Mouse (Mus musculus) neural tube, embryonic 13.5 days (tissue): ENCODE measurements around the gene B3gnt8. TPM values are rescaled to one million over a fixed set of nuclear protein-coding genes. Genes with fewer than 3 reads are reported as not detected.

ENCODE experiments used
- ATAC-seq: fragments of 200-750 bp; cut with Nextera tagmentation; 2 replicates; pipeline ENCODE4 v1.8.0; 2017; ENCODE audit warnings: low read depth, mild to moderate bottlenecking, moderate TSS enrichment, moderate library complexity
- H3K27ac ChIP-seq: fragments of 300-500 bp; sonication (generic); replicated peaks from 2 replicates; pipeline ENCODE4 v1.5.1; 2015; ENCODE audit warnings: moderate library complexity, mild to moderate bottlenecking, inconsistent platforms
- H3K27me3 ChIP-seq: fragments of 300-500 bp; sonication (generic); 2 replicates; pipeline ENCODE4 v1.6.1; 2015; ENCODE audit warnings: mild to moderate bottlenecking, inconsistent platforms
- H3K36me3 ChIP-seq: fragments of 300-500 bp; sonication (generic); 2 replicates; pipeline ENCODE4 v1.6.1; 2015; ENCODE audit warnings: mild to moderate bottlenecking, inconsistent platforms
- H3K4me1 ChIP-seq: fragments of 300-500 bp; sonication (generic); replicated peaks from 2 replicates; pipeline ENCODE4 v1.6.1; 2015; ENCODE audit warnings: inconsistent platforms
- H3K4me2 ChIP-seq: fragments of 300-500 bp; sonication (generic); 2 replicates; pipeline ENCODE4 v1.6.1; 2015; ENCODE audit warnings: inconsistent platforms, mild to moderate bottlenecking, moderate library complexity
- H3K4me3 ChIP-seq: fragments of 300-500 bp; sonication (generic); 2 replicates; pipeline ENCODE4 v1.5.1; 2015; ENCODE audit warnings: mild to moderate bottlenecking, inconsistent platforms
- H3K9ac ChIP-seq: fragments of 300-500 bp; sonication (generic); 2 replicates; pipeline ENCODE4 v1.6.1; 2015; ENCODE audit warnings: moderate library complexity, mild to moderate bottlenecking, inconsistent platforms
- H3K9me3 ChIP-seq: fragments of 300-500 bp; sonication (generic); 2 replicates; pipeline ENCODE4 v1.6.1; 2016; ENCODE audit warnings: inconsistent platforms
- WGBS: fragments of 180-500 bp; shearing (Covaris S2); methylation state at CpG from one replicate; pipeline ENCODE4 v1.1.7; 2015; 5-methylcytosine and 5-hydroxymethylcytosine counted together
- polyA plus RNA-seq: library from polyadenylated mRNA; unstranded; fragments of >200 nt; fragmentation: Nextera tagmentation; extraction: Ambion mirVana; gene quantifications from 2 replicates; pipeline ENCODE4 v1.2.1, GENCODE M21; 2015

The B3gnt8 gene
- polyA plus RNA-seq, 1 experiment from 2014 or later: 6.3 TPM

- WGBS: 83% methylated on average over 4 of the region's 4 CpGs
- Histone ChIP-seq H3K36me3 (no peaks in the 10 kb centered on the region), H3K4me1 (no peaks in the 10 kb centered on the region), H3K4me3 (no peak overlapping the region), H3K27me3 (no peaks in the 10 kb centered on the region), H3K27ac (no peak overlapping the region), H3K4me2 (no peak overlapping the region), H3K9ac (no peak overlapping the region), H3K9me3 (0 out of 2 replicates have a peak, but pooled peaks cover 4% of the 10 kb centered on the region)
- no peak for ATAC-seq
Observed at GRCm38 (mm10) chr7:25606625-25607063, 19.8 kb upstream of the B3gnt8 start.

GRCm38 (mm10) chr7:25607196-25607595 is 19.3 kb upstream of the B3gnt8 start:
- 87% methylated on average over 2 of the region's 2 CpGs for WGBS
- H3K4me3 ChIP-seq: no peak overlapping the region
- H3K36me3 ChIP-seq: no peaks in the 10 kb centered on the region
- no peaks in the 10 kb centered on the region for H3K27me3 ChIP-seq
- no peak overlapping the region for H3K9ac ChIP-seq
- H3K27ac ChIP-seq: no peak overlapping the region
- H3K9me3 ChIP-seq: 0 out of 2 replicates have a peak, but pooled peaks cover 4% of the 10 kb centered on the region
- no peak for ATAC-seq
- H3K4me2 ChIP-seq: no peak overlapping the region
- no peaks in the 10 kb centered on the region for H3K4me1 ChIP-seq

- Histone ChIP-seq H3K27me3 (no peaks in the 10 kb centered on the region), H3K27ac (no peak overlapping the region), H3K4me2 (no peak overlapping the region), H3K9me3 (0 out of 2 replicates have a peak, but pooled peaks cover 4% of the 10 kb centered on the region), H3K36me3 (no peaks in the 10 kb centered on the region), H3K4me3 (no peak overlapping the region), H3K4me1 (no peaks in the 10 kb centered on the region), H3K9ac (no peak overlapping the region)
- 54% methylated on average over 6 of the region's 6 CpGs for WGBS
- no peak for ATAC-seq
Observed at GRCm38 (mm10) chr7:25610056-25610455, 16.4 kb upstream of the B3gnt8 start.

- H3K4me3 ChIP-seq: no peak overlapping the region
- ATAC-seq: no peak
- H3K27ac ChIP-seq: no peak overlapping the region
- WGBS: 60% methylated on average over 7 of the region's 7 CpGs
- H3K9ac ChIP-seq: no peak overlapping the region
- H3K36me3 ChIP-seq: no peaks in the 10 kb centered on the region
- no peaks in the 10 kb centered on the region for H3K4me1 ChIP-seq
- no peaks in the 10 kb centered on the region for H3K27me3 ChIP-seq
- 0 out of 2 replicates have a peak, but pooled peaks cover 4% of the 10 kb centered on the region for H3K9me3 ChIP-seq
- H3K4me2 ChIP-seq: no peak overlapping the region
Observed at GRCm38 (mm10) chr7:25611501-25611900, 15.0 kb upstream of the B3gnt8 start.

GRCm38 (mm10) chr7:25614086-25614485 is 12.4 kb upstream of the B3gnt8 start:
- 91% methylated on average over 5 of the region's 5 CpGs for WGBS

GRCm38 (mm10) chr7:25614831-25615705 is 11.4 kb upstream of the B3gnt8 start:
- H3K36me3 ChIP-seq: no peaks in the 10 kb centered on the region
- 76% methylated on average over 21 of the region's 21 CpGs for WGBS
- H3K9ac ChIP-seq: no peak overlapping the region
- ATAC-seq: no peak
- peaks cover 10% of the 10 kb centered on the region for H3K4me1 ChIP-seq
- H3K27me3 ChIP-seq: no peaks in the 10 kb centered on the region
- no peaks in the 10 kb centered on the region for H3K9me3 ChIP-seq
- H3K27ac ChIP-seq: no peak overlapping the region
- H3K4me2 ChIP-seq: no peak overlapping the region
- no peak overlapping the region for H3K4me3 ChIP-seq

More at GRCm38 (mm10) chr7:25614086-25614485, 12.4 kb upstream of the B3gnt8 start:
- no peak overlapping the region for H3K27ac ChIP-seq
- H3K4me3 ChIP-seq: no peak overlapping the region
- H3K36me3 ChIP-seq: no peaks in the 10 kb centered on the region
- no peak for ATAC-seq
- H3K27me3 ChIP-seq: no peaks in the 10 kb centered on the region
- 0 out of 2 replicates have a peak, but pooled peaks cover 3% of the 10 kb centered on the region for H3K4me1 ChIP-seq
- H3K9me3 ChIP-seq: no peaks in the 10 kb centered on the region
- no peak overlapping the region for H3K4me2 ChIP-seq
- H3K9ac ChIP-seq: no peak overlapping the region

- H3K9me3 ChIP-seq: no peaks in the 10 kb centered on the region
- ATAC-seq: no peak
- no peaks in the 10 kb centered on the region for H3K36me3 ChIP-seq
- H3K4me3 ChIP-seq: no peak within 1 kb of the TSS
- 94% methylated on average over 5 of the region's 5 CpGs for WGBS
- H3K27ac ChIP-seq: no peak within 1 kb of the TSS
- no peak within 1 kb of the TSS for H3K4me2 ChIP-seq
- no peak within 1 kb of the TSS for H3K9ac ChIP-seq
- no peaks in the 10 kb centered on the region for H3K27me3 ChIP-seq
- H3K4me1 ChIP-seq: peaks cover 12% of the 10 kb centered on the region
Observed at GRCm38 (mm10) chr7:25615706-25616011, 10.8 kb upstream of the B3gnt8 start, which contains the start of gene Erich4. Gene Erich4 (minus strand): TSS chr7:25615892.

GRCm38 (mm10) chr7:25617376-25618160 is 8.9 kb upstream of the B3gnt8 start:
- H3K4me1 ChIP-seq: peaks cover 12% of the 10 kb centered on the region
- no peaks in the 10 kb centered on the region for H3K9me3 ChIP-seq
- no peak overlapping the region for H3K4me3 ChIP-seq
- no peaks in the 10 kb centered on the region for H3K27me3 ChIP-seq
- ATAC-seq: no peak
- no peak overlapping the region for H3K4me2 ChIP-seq
- WGBS: 82% methylated on average over 10 of the region's 10 CpGs
- no peak overlapping the region for H3K27ac ChIP-seq
- H3K36me3 ChIP-seq: peaks cover 15% of the 10 kb centered on the region
- H3K9ac ChIP-seq: no peak overlapping the region

GRCm38 (mm10) chr7:25618865-25619721 is 7.4 kb upstream of the B3gnt8 start, which contains the start of gene Dmac2:
Gene Dmac2 (plus strand): TSS chr7:25619414.
- Histone ChIP-seq H3K9ac (peak within 1 kb of the TSS; percentile 67), H3K27ac (no peak within 1 kb of the TSS), H3K27me3 (no peaks in the 10 kb centered on the region), H3K4me1 (peaks cover 12% of the 10 kb centered on the region), H3K9me3 (no peaks in the 10 kb centered on the region), H3K36me3 (peaks cover 29% of the 10 kb centered on the region), H3K4me2 (peak within 1 kb of the TSS; percentile 66), H3K4me3 (peak within 1 kb of the TSS; percentile 62)
- ATAC-seq: peak; percentile 94
- WGBS: 2% methylated on average over 53 of the region's 53 CpGs

- Histone ChIP-seq H3K4me3 (peak overlapping the region; percentile 62), H3K9me3 (no peaks in the 10 kb centered on the region), H3K36me3 (peaks cover 34% of the 10 kb centered on the region), H3K9ac (peak overlapping the region; percentile 67), H3K4me1 (peaks cover 12% of the 10 kb centered on the region), H3K4me2 (peak overlapping the region; percentile 66), H3K27me3 (no peaks in the 10 kb centered on the region), H3K27ac (no peak overlapping the region)
- ATAC-seq: no peak
- 18% methylated on average over 5 of the region's 5 CpGs for WGBS
Observed at GRCm38 (mm10) chr7:25619722-25619991, 6.8 kb upstream of the B3gnt8 start.

- no peak for ATAC-seq
- Histone ChIP-seq H3K4me3 (peak overlapping the region; percentile 62), H3K4me2 (peak overlapping the region; percentile 66), H3K36me3 (peaks cover 39% of the 10 kb centered on the region), H3K9ac (no peak overlapping the region), H3K27ac (no peak overlapping the region), H3K27me3 (no peaks in the 10 kb centered on the region), H3K4me1 (peaks cover 12% of the 10 kb centered on the region), H3K9me3 (no peaks in the 10 kb centered on the region)
- WGBS: 92% methylated on average over 5 of the region's 5 CpGs
Observed at GRCm38 (mm10) chr7:25620101-25620500, 6.4 kb upstream of the B3gnt8 start.
